ENCODE assay signal across 12 mouse cellular contexts in the genomic region with DNA sequence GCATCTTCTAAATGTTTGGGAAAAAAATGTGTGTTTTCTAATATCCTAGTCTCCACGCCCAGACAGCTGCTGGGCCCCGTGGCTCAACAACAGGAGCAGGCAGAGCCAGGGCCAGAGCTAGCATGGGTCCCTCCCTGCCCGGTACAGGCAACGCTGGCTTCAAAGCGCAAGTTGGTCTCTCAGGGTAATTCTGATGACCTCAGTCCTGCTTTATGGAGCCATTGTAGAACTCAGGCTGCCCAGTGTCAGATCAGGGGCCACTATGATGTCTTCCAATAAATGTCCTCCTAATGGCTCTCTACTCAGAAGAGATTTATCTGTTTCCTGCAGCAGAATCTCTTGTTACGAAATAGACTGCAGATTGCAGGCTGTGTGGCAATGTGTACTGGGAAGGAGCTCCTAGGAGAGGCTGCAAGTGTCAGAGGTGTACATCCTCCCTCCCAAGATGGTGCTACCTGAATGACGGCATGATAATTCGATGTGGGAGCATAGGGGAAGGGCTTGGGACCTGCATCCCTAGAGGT.
DNase-seq lines count a peak whose midpoint lies in the region; ATAC-seq lines count a peak whose summit lies in the region.
"Had no signal": no experiment of that assay in that cellular context is flagged by ENCODE, and none has a peak within 500 bp of the region (broad histone marks: within the 10 kb centered on the region; RNA-seq: fewer than 3 reads in every experiment).

No protein-coding gene starts in this region.

- DNase-seq in heart, adult 8-10 months (ENCODE audit: low spot score) = peak; percentile 6
- no peak for DNase-seq in heart, postnatal 14 days
- DNase-seq in 3T3-L1 (ENCODE audit: low read depth, low spot score) = peak; percentile 35
- DNase-seq in 416B (ENCODE audit: low read depth) = peak; percentile 3
- no peak for DNase-seq in left cerebral cortex, postnatal 4 days
- DNase-seq: cerebellum, adult 18-20 months; kidney, adult 2 months; kidney, postnatal 36 days; lung, postnatal 36 days; spleen, adult 18-20 months had no signal

- peak; percentile 75 for ATAC-seq in granulocyte monocyte progenitor cell, adult 5-6 weeks (replicated peaks; ENCODE audit: poor library complexity, severe bottlenecking)
- ATAC-seq in cerebellum, adult (ENCODE audit: insufficient number of reproducible peaks, low FRiP score, low TSS enrichment) = no peak

- intact Hi-C loops in heart, postnatal 14 days (cut with DNase I) = no loop called here
- intact Hi-C loops in left cerebral cortex, postnatal 4 days (cut with DNase I) = no loop called here

Comparison
In these comparisons a context has a peak if more than half of its experiments do, and no peak if none do; other contexts are left out.
1. DNase-seq: peak in heart, adult 8-10 months (single experiment), 3T3-L1 (single experiment) and 416B (single experiment); none in heart, postnatal 14 days (0 of 2) and left cerebral cortex, postnatal 4 days (single experiment).